Mouse (Mus musculus): ENCODE data around the gene Atp8a1. TPM values are rescaled to one million over a fixed set of nuclear protein-coding genes. Genes with fewer than 3 reads are reported as not detected.
A peak's percentile ranks its signal among the peaks of the same experiment; 100 is the strongest.

Gene Atp8a1
- 3.3 and 4.2 TPM in 2 replicates for polyA plus RNA-seq (2015; fragmentation: Nextera tagmentation; extraction: Ambion mirVana)

GRCm38 (mm10) chr5:67847253-67848165, at the start of gene Atp8a1:
TSS of gene Atp8a1 (minus strand) at chr5:67847434.
- Histone ChIP-seq H3K4me3 (ENCODE audit: low read depth, low read length) (peak within 1 kb of the TSS; percentile 75), H3K4me1 (replicated peaks; ENCODE audit: control insufficient read depth, insufficient read depth) (no peaks in the 10 kb centered on the region), H3K27me3 (ENCODE audit: control insufficient read depth, insufficient read depth, low read length) (no peaks in the 10 kb centered on the region), H3K36me3 (ENCODE audit: control insufficient read depth, insufficient read depth, low read length) (no peaks in the 10 kb centered on the region), H3K27ac (replicated peaks) (peak within 1 kb of the TSS; percentile 79), H3K9ac (ENCODE audit: low read length) (peak within 1 kb of the TSS; percentile 70), H3K9me3 (ENCODE audit: control insufficient read depth, low read length) (no peaks in the 10 kb centered on the region), H3K4me2 (replicated peaks; ENCODE audit: low read depth) (peak within 1 kb of the TSS; percentile 95)
- DNase-seq (ENCODE audit: low spot score) (peak; percentile 99), ATAC-seq (ENCODE audit: low FRiP score, low TSS enrichment) (peak; percentile 98)
- TF ChIP-seq CTCF (IDR thresholded peaks at IDR 0.05; ENCODE audit: low read depth) (peak; percentile 31), EP300 (optimal IDR thresholded peaks at IDR 0.05) (no peak)
- under 1% methylated on average over 57 of the region's 64 CpGs for WGBS

DNA sequence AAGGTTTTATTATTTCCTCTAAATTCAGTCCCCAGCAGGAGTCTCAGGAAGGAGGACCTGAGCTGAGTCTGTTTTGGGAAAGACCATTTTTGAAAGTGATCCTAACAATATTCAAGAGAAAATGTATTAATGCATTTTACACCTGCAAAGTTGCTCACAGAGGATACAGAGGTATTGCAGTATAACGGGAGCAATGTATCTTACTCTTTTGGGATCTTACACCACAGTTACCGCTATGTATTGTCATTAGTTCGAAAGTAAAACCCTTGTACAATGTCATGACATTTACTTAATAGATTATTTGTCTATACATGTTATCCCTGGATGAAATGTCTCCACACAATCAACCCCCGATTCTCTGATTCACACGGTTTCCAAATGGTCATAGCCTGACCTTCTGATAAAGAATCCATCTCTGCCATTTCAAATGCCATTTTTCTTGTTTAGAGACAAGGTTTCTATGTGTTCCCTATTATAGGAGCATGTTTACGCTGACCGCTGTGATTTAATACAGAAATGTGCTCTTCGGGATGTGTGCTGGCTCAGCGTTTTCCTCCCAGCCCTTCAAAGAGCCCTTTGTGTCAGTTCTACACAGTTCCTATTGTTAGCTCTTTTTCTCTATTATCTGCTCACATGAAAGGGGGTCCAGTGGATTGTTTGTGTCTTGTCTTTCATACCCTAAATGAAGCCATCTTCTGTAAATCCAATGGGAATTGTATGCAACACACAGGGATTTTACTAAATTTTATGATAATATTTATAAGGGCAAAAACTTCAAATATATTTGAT, 37.4 kb upstream of the Atp8a1 start:
- Histone ChIP-seq H3K4me1 (replicated peaks; ENCODE audit: control insufficient read depth, insufficient read depth) (no peaks in the 10 kb centered on the region), H3K36me3 (ENCODE audit: control insufficient read depth, insufficient read depth, low read length) (no peaks in the 10 kb centered on the region), H3K27ac (replicated peaks) (no peak overlapping the region), H3K4me3 (ENCODE audit: low read depth, low read length) (no peak overlapping the region), H3K9ac (ENCODE audit: low read length) (no peak overlapping the region), H3K27me3 (ENCODE audit: control insufficient read depth, insufficient read depth, low read length) (no peaks in the 10 kb centered on the region), H3K4me2 (replicated peaks; ENCODE audit: low read depth) (no peak overlapping the region), H3K9me3 (ENCODE audit: control insufficient read depth, low read length) (no peaks in the 10 kb centered on the region)
- ATAC-seq (ENCODE audit: low FRiP score, low TSS enrichment) (no peak), DNase-seq (ENCODE audit: low spot score) (no peak)
- 68% methylated on average over 9 of the region's 9 CpGs for WGBS
- TF ChIP-seq CTCF (IDR thresholded peaks at IDR 0.05; ENCODE audit: low read depth) (no peak), EP300 (optimal IDR thresholded peaks at IDR 0.05) (no peak)

DNA sequence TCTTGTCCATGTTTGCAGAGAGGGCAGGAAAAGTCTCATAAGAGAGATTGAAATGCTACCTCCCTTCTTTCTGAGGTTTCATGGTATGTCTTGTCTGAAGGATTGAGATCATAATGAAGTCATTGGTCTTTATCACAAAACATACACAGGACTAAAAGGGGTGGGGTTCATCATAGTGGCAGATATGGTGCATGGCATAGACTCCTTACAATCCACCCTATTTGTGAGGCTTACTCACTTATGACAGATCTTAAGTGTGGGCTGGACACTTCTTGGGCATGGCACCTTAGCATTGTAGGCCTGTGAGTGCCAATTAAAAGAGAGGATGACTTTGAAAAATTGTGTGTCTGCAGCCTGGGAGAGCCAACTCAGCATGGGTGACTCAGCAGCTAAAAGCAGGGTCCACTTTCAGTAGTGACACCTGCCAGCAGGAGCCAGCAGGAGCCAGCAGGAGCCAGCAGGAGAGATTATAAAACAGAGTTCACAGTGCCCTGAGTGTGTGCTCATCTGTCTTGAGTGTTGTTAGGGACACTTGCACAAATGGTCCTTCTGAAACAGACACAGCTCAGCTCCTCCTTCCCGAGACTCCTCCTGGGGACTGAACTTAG, 36.4 kb upstream of the Atp8a1 start:
- Histone ChIP-seq H3K27me3 (ENCODE audit: control insufficient read depth, insufficient read depth, low read length) (no peaks in the 10 kb centered on the region), H3K4me2 (replicated peaks; ENCODE audit: low read depth) (no peak overlapping the region), H3K36me3 (ENCODE audit: control insufficient read depth, insufficient read depth, low read length) (no peaks in the 10 kb centered on the region), H3K4me1 (replicated peaks; ENCODE audit: control insufficient read depth, insufficient read depth) (no peaks in the 10 kb centered on the region), H3K27ac (replicated peaks) (no peak overlapping the region), H3K9ac (ENCODE audit: low read length) (no peak overlapping the region), H3K9me3 (ENCODE audit: control insufficient read depth, low read length) (no peaks in the 10 kb centered on the region), H3K4me3 (ENCODE audit: low read depth, low read length) (no peak overlapping the region)
- WGBS: 67% methylated on average over 1 of the region's 1 CpGs
- ATAC-seq (ENCODE audit: low FRiP score, low TSS enrichment) (peak; percentile 90), DNase-seq (ENCODE audit: low spot score) (no peak)
- no peak for TF ChIP-seq CTCF (IDR thresholded peaks at IDR 0.05; ENCODE audit: low read depth)
- TF ChIP-seq EP300 (optimal IDR thresholded peaks at IDR 0.05): no peak

DNA sequence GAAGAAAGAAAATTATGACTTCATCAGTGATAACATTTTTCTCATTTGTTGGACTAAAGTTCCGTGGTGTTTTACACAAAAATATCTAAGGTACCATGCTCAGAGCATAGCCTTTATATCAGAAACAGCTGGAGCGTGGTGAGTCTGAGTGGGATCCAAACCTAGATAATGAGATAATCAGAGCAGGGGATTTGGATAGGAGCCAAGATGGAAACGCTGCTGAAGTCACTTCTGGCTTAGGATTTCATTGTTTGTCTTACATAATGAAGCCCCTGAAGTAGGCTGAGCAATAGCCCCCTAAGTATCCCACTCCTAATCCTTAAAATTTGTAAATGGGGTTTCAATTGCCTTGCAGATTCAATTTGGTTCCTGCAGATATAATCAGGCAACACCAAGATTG, 24.2 kb upstream of the Atp8a1 start:
- H3K27me3 ChIP-seq (ENCODE audit: control insufficient read depth, insufficient read depth, low read length): no peaks in the 10 kb centered on the region
- H3K36me3 ChIP-seq (ENCODE audit: control insufficient read depth, insufficient read depth, low read length): no peaks in the 10 kb centered on the region
- ATAC-seq (ENCODE audit: low FRiP score, low TSS enrichment) (no peak), DNase-seq (ENCODE audit: low spot score) (no peak)
- H3K9ac ChIP-seq (ENCODE audit: low read length): no peak overlapping the region
- TF ChIP-seq EP300 (optimal IDR thresholded peaks at IDR 0.05) (no peak), CTCF (IDR thresholded peaks at IDR 0.05; ENCODE audit: low read depth) (no peak)
- no peaks in the 10 kb centered on the region for H3K9me3 ChIP-seq (ENCODE audit: control insufficient read depth, low read length)
- H3K4me3 ChIP-seq (ENCODE audit: low read depth, low read length): no peak overlapping the region
- WGBS: 41% methylated on average over 3 of the region's 3 CpGs
- no peak overlapping the region for H3K27ac ChIP-seq (replicated peaks)
- H3K4me2 ChIP-seq (replicated peaks; ENCODE audit: low read depth): no peak overlapping the region
- H3K4me1 ChIP-seq (replicated peaks; ENCODE audit: control insufficient read depth, insufficient read depth): no peaks in the 10 kb centered on the region

DNA sequence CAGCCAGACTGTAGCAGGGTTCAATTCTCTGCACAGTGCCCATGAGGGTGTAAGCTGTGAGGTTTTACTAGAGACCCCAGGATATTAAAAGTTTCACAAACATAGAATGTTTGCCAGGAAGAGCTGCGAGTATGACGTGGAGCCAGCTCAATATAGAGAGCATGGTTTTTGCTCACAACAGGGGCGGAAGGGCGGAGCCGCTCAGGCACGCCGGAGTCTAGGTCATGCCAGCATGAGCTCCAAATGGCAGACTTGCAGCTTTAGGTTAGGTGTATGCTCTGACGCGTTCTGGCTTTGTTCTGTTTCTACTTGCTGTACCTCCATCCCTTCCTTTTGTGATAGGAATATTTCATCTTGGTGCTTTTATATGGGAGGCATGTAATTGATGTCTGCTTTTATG, 19.0 kb upstream of the Atp8a1 start:
- TF ChIP-seq EP300 (optimal IDR thresholded peaks at IDR 0.05): no peak
- TF ChIP-seq CTCF (IDR thresholded peaks at IDR 0.05; ENCODE audit: low read depth): no peak
- Histone ChIP-seq H3K36me3 (ENCODE audit: control insufficient read depth, insufficient read depth, low read length) (no peaks in the 10 kb centered on the region), H3K27ac (replicated peaks) (no peak overlapping the region), H3K4me1 (replicated peaks; ENCODE audit: control insufficient read depth, insufficient read depth) (no peaks in the 10 kb centered on the region), H3K4me2 (replicated peaks; ENCODE audit: low read depth) (no peak overlapping the region), H3K4me3 (ENCODE audit: low read depth, low read length) (no peak overlapping the region), H3K9ac (ENCODE audit: low read length) (no peak overlapping the region), H3K9me3 (ENCODE audit: control insufficient read depth, low read length) (no peaks in the 10 kb centered on the region), H3K27me3 (ENCODE audit: control insufficient read depth, insufficient read depth, low read length) (no peaks in the 10 kb centered on the region)
- DNase-seq (ENCODE audit: low spot score): no peak
- 62% methylated on average over 9 of the region's 9 CpGs for WGBS
- ATAC-seq (ENCODE audit: low FRiP score, low TSS enrichment): no peak
